Mouse (Mus musculus) embryonic facial prominence, embryonic 10.5 days (tissue): ENCODE data around the gene Vmn1r237. TPM values are rescaled to one million over a fixed set of nuclear protein-coding genes. Genes with fewer than 3 reads are reported as not detected.
A peak's percentile ranks its signal among the peaks of the same experiment; 100 is the strongest.

ENCODE experiments used
- DNase-seq: peaks from one replicate; pipeline ENCODE4 v3.0.0-alpha.2; 2017; ENCODE audit warnings: low spot score
- H3K27ac ChIP-seq: fragments of 300-500 bp; sonication (generic); replicated peaks from 2 replicates; pipeline ENCODE4 v1.5.1; 2016; ENCODE audit warnings: mild to moderate bottlenecking
- H3K27me3 ChIP-seq: fragments of 300-500 bp; sonication (generic); replicated peaks from 2 replicates; pipeline ENCODE4 v1.6.1; 2016; ENCODE audit warnings: low read depth, mild to moderate bottlenecking; ENCODE audit not compliant: poor library complexity, severe bottlenecking
- H3K36me3 ChIP-seq: fragments of 300-500 bp; sonication (generic); replicated peaks from 2 replicates; pipeline ENCODE4 v1.6.1; 2016; ENCODE audit warnings: mild to moderate bottlenecking, moderate library complexity
- H3K4me1 ChIP-seq: fragments of 300-500 bp; sonication (generic); 2 replicates; pipeline ENCODE4 v1.6.1; 2016
- H3K4me3 ChIP-seq: fragments of 300-500 bp; sonication (generic); 2 replicates; pipeline ENCODE4 v1.5.1; 2016; ENCODE audit warnings: mild to moderate bottlenecking, moderate library complexity
- H3K9me3 ChIP-seq: fragments of 300-500 bp; sonication (generic); 2 replicates; pipeline ENCODE4 v1.6.1; 2016; ENCODE audit warnings: mild to moderate bottlenecking
- WGBS: fragments of 180-500 bp; shearing (Covaris S2); methylation state at CpG from one replicate; pipeline ENCODE4 v1.1.7; 2016; 5-methylcytosine and 5-hydroxymethylcytosine counted together
- microRNA-seq: library from miRNA; unstranded; fragments of <30 nt; microRNA quantifications from one replicate; pipeline ENCODE4, GENCODE M21; 2017
- polyA plus RNA-seq: library from polyadenylated mRNA; unstranded; fragments of >200 nt; fragmentation: Nextera tagmentation; extraction: Ambion mirVana; gene quantifications from 2 replicates; pipeline ENCODE4 v1.2.1, GENCODE M21; 2016

Gene Vmn1r237
- not detected in 2 replicates for polyA plus RNA-seq

DNA sequence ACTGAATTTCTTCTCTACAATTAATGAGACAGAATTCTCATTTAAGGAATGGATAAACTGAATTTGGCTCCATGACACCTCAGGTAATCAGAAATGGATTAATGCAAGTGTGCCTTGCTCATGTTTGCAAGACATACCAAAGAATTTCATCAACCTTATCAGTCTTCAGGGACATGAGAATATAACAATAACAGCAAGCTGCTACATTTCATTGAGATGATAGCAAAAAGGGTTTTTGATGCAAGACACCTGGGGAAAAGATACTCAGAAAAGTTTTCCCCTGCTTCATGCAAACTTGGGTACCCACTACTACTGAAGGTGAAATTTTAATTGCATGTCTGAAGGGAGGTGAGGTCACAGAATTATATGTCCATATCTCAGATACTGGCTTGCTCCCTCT is at the start of gene Vmn1r237:
Gene Vmn1r237, plus strand, starts transcription at position 301 of the 400 bp plus-strand sequence.
- Histone ChIP-seq H3K27me3 (no peaks in the 10 kb centered on the region), H3K27ac (no peak within 1 kb of the TSS), H3K9me3 (peaks cover 8% of the 10 kb centered on the region), H3K4me1 (no peaks in the 10 kb centered on the region), H3K4me3 (no peak within 1 kb of the TSS), H3K36me3 (no peaks in the 10 kb centered on the region)
- no peak for DNase-seq

- peak; percentile 8 for DNase-seq
- H3K9me3 ChIP-seq: 0 out of 2 replicates have a peak, but pooled peaks cover 3% of the 10 kb centered on the region
- no peaks in the 10 kb centered on the region for H3K4me1 ChIP-seq
- 17% methylated on average over 4 of the region's 4 CpGs for WGBS
- no peaks in the 10 kb centered on the region for H3K36me3 ChIP-seq
- no peak overlapping the region for H3K27ac ChIP-seq
- no peak overlapping the region for H3K4me3 ChIP-seq
- H3K27me3 ChIP-seq: no peaks in the 10 kb centered on the region
Observed at GRCm38 (mm10) chr17:21272103-21272502, 39.6 kb upstream of the Vmn1r237 start.

DNA sequence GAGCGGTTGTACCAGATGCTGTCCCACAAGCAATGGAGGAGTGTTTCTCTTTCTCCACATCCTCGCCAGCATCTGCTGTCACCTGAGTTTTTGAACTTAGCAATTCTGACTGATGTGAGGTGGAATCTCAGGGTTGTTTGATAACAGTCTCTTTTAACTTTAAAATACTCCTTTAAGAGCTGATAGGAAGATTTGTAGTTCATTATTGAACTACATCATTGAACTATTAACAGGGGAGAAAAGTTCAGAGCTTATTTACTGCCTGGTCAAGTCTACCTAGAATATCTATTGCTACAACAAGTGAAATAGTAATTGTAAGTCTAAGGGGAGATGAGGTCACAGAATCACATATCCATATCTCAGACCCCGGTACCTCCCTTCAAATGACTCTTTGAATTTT is 29.0 kb upstream of the Vmn1r237 start, which contains the start of gene Vmn1r236:
Gene Vmn1r236, plus strand, starts transcription at position 301 of the 400 bp plus-strand sequence.
- 0 out of 2 replicates have a peak, but pooled peaks cover 3% of the 10 kb centered on the region for H3K9me3 ChIP-seq
- 80% methylated on average over 3 of the region's 3 CpGs for WGBS
- H3K27ac ChIP-seq: no peak within 1 kb of the TSS
- DNase-seq: no peak
- H3K4me1 ChIP-seq: no peaks in the 10 kb centered on the region
- H3K4me3 ChIP-seq: no peak within 1 kb of the TSS
- no peaks in the 10 kb centered on the region for H3K36me3 ChIP-seq
- no peaks in the 10 kb centered on the region for H3K27me3 ChIP-seq

DNA sequence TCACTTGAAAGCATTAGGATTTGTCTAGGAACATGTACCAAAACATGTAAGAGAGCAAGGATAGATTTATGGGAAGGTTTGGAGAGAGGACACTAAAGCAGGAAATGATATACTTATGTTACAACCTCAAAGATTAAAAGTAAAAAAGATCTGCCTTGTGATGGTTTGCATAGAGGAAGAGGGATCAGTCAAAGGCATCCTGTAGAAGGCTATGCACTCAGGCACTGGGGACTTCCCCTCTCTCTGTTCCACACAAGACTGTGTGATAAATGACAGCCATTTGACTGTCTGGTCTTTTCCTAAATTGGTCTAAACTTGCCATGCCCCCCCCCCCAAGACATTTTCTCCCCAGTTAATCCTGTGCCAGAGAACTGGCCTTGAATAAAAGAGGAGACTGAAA is 27.3 kb upstream of the Vmn1r237 start:
- Histone ChIP-seq H3K36me3 (no peaks in the 10 kb centered on the region), H3K9me3 (0 out of 2 replicates have a peak, but pooled peaks cover 3% of the 10 kb centered on the region), H3K27me3 (no peaks in the 10 kb centered on the region), H3K4me1 (no peaks in the 10 kb centered on the region), H3K27ac (no peak overlapping the region), H3K4me3 (no peak overlapping the region)
- DNase-seq: no peak

- DNase-seq: no peak
- Histone ChIP-seq H3K27me3 (no peaks in the 10 kb centered on the region), H3K36me3 (no peaks in the 10 kb centered on the region), H3K27ac (no peak overlapping the region), H3K9me3 (no peaks in the 10 kb centered on the region), H3K4me3 (no peak overlapping the region), H3K4me1 (no peaks in the 10 kb centered on the region)
Observed at GRCm38 (mm10) chr17:21289695-21290094, 22.0 kb upstream of the Vmn1r237 start.

Small RNA genes lying within 50 kb of the gene (microRNA-seq; reads per million reads assigned to microRNA genes)
- gene Gm26384: not detected

Other genes starting within 250 kb of the Vmn1r237 start
- gene Vmn1r234, start 85.8 kb upstream of the Vmn1r237 start, polyA plus RNA-seq: not detected in 2 replicates
- not detected in 2 replicates for gene Vmn1r235, start 55.5 kb upstream of the Vmn1r237 start, polyA plus RNA-seq
- gene Vmn1r236, start 28.9 kb upstream of the Vmn1r237 start, polyA plus RNA-seq: not detected in 2 replicates
- gene Zfp677, start 71.9 kb downstream of the Vmn1r237 start, polyA plus RNA-seq: 1.9 and 2.9 TPM in 2 replicates
- 3.2 and 4.1 TPM in 2 replicates for gene Zfp54, start 111.4 kb downstream of the Vmn1r237 start, polyA plus RNA-seq
- gene Zfp51, start 138.5 kb downstream of the Vmn1r237 start, polyA plus RNA-seq: 15.6 and 15.7 TPM in 2 replicates
- gene Zfp53, start 177.1 kb downstream of the Vmn1r237 start, polyA plus RNA-seq: 8.6 and 9.5 TPM in 2 replicates
- gene Zfp52, start 223.7 kb downstream of the Vmn1r237 start, polyA plus RNA-seq: 2.8 and 3.0 TPM in 2 replicates